Mouse (Mus musculus) MEL (cell line): Measurements from ENCODE around the gene Vwa5b2. TPM values are rescaled to one million over a fixed set of nuclear protein-coding genes. Genes with fewer than 3 reads are reported as not detected.

Experiments
- DNase-seq: peaks from one replicate; pipeline ENCODE4 v3.0.0; 2011; ENCODE audit warnings: low read depth, low spot score
- H3K27ac ChIP-seq: 2 replicates; pipeline ENCODE4 v1.5.1; 2012; ENCODE audit warnings: low read depth, mild to moderate bottlenecking, control low read depth, low read length, moderate library complexity; ENCODE audit not compliant: control insufficient read depth
- H3K27me3 ChIP-seq, 2 experiments: fragments of 150-350 bp in 1 of 2; sonication (generic) in 1 of 2; 2 replicates each; pipeline ENCODE4 v1.6.1; 2012; ENCODE audit warnings: low read length in 2 of 2, mild to moderate bottlenecking in 2 of 2, improper control_type of control experiment in 1 of 2, moderate library complexity in 1 of 2; ENCODE audit not compliant: insufficient read depth in 2 of 2, control insufficient read depth in 1 of 2
- H3K36me3 ChIP-seq, 2 experiments: 2 replicates each; pipeline ENCODE4 v1.6.1; 2012 to 2014; ENCODE audit warnings: low read length in 2 of 2, improper control_type of control experiment in 1 of 2, inconsistent platforms in 1 of 2, mild to moderate bottlenecking in 1 of 2; ENCODE audit not compliant: insufficient read depth in 2 of 2, control insufficient read depth in 1 of 2
- H3K4me1 ChIP-seq, 2 experiments: fragments of 150-350 bp in 1 of 2; sonication (generic) in 1 of 2; 2 replicates each; pipeline ENCODE4 v1.6.1; 2012; ENCODE audit warnings: low read length in 2 of 2, improper control_type of control experiment in 1 of 2, mild to moderate bottlenecking in 1 of 2; ENCODE audit not compliant: insufficient read depth in 2 of 2, control insufficient read depth in 1 of 2
- H3K4me3 ChIP-seq, 2 experiments: fragments of 150-350 bp in 1 of 2; sonication (generic) in 1 of 2; 2 replicates each; pipeline ENCODE4 v1.5.1; 2012; ENCODE audit warnings: low read depth in 2 of 2, low read length in 2 of 2, mild to moderate bottlenecking in 2 of 2, moderate library complexity in 2 of 2, control low read depth in 1 of 2, improper control_type of control experiment in 1 of 2; ENCODE audit not compliant: control insufficient read depth in 1 of 2, insufficient read depth in 1 of 2
- H3K79me2 ChIP-seq: 2 replicates; pipeline ENCODE4 v1.6.1; 2012; ENCODE audit warnings: mild to moderate bottlenecking, low read length, moderate library complexity; ENCODE audit not compliant: control insufficient read depth, poor library complexity, insufficient read depth
- H3K9ac ChIP-seq: 2 replicates; pipeline ENCODE4 v1.6.1; 2012; ENCODE audit warnings: low read depth, mild to moderate bottlenecking, control low read depth, low read length, moderate library complexity; ENCODE audit not compliant: control insufficient read depth, poor library complexity, severe bottlenecking
- H3K9me3 ChIP-seq: fragments of 150-350 bp; sonication (generic); replicated peaks from 2 replicates; pipeline ENCODE4 v1.6.1; 2012; ENCODE audit warnings: mild to moderate bottlenecking, low read length, improper control_type of control experiment, moderate library complexity; ENCODE audit not compliant: insufficient read depth
- BHLHE40 ChIP-seq: IDR thresholded peaks from 2 replicates; pipeline ENCODE4 v1.6.1; 2012; ENCODE audit warnings: low read depth, mild to moderate bottlenecking, inconsistent platforms, low read length, improper control_type of control experiment, borderline replicate concordance
- CHD1 ChIP-seq: IDR thresholded peaks from 2 replicates; pipeline ENCODE4 v1.6.1; 2012; ENCODE audit warnings: low read depth, mild to moderate bottlenecking, inconsistent platforms, low read length, improper control_type of control experiment
- CHD2 ChIP-seq: IDR thresholded peaks from 2 replicates; pipeline ENCODE4 v1.6.1; 2011; ENCODE audit warnings: low read length, improper control_type of control experiment
- E2F4 ChIP-seq: IDR thresholded peaks from 2 replicates; pipeline ENCODE4 v1.6.1; 2011; ENCODE audit warnings: low read depth, low read length, improper control_type of control experiment, borderline replicate concordance
- ELF1 ChIP-seq: IDR thresholded peaks from 2 replicates; pipeline ENCODE4 v1.6.1; 2014; ENCODE audit warnings: low read depth, mild to moderate bottlenecking, inconsistent platforms, low read length, improper control_type of control experiment, moderate library complexity
- ETS1 ChIP-seq: IDR thresholded peaks from 2 replicates; pipeline ENCODE4 v1.6.1; 2012; ENCODE audit warnings: low read depth, mild to moderate bottlenecking, inconsistent platforms, low read length, improper control_type of control experiment, moderate library complexity
- GABPA ChIP-seq: IDR thresholded peaks from 2 replicates; pipeline ENCODE4 v1.6.1; 2012; ENCODE audit warnings: low read depth, mild to moderate bottlenecking, inconsistent platforms, low read length, improper control_type of control experiment, moderate library complexity
- JUND ChIP-seq: IDR thresholded peaks from 2 replicates; pipeline ENCODE4 v1.6.1; 2011; ENCODE audit warnings: low read depth, mild to moderate bottlenecking, improper control_type of control experiment, low read length
- KAT2A ChIP-seq: conservative IDR thresholded peaks from 2 replicates; pipeline ENCODE4 v1.6.1; 2012; ENCODE audit warnings: low read depth, low read length, improper control_type of control experiment, inconsistent platforms
- MAX ChIP-seq: IDR thresholded peaks from 2 replicates; pipeline ENCODE4 v1.6.1; 2011; ENCODE audit warnings: low read length, improper control_type of control experiment
- MAZ ChIP-seq: IDR thresholded peaks from 2 replicates; pipeline ENCODE4 v1.6.1; 2012; ENCODE audit warnings: low read depth, mild to moderate bottlenecking, inconsistent platforms, low read length, improper control_type of control experiment
- MEF2A ChIP-seq: IDR thresholded peaks from 2 replicates; pipeline ENCODE4 v1.6.1; 2014; ENCODE audit warnings: low read depth, mild to moderate bottlenecking, inconsistent platforms, low read length, improper control_type of control experiment; ENCODE audit not compliant: poor library complexity, insufficient replicate concordance, severe bottlenecking; ENCODE audit errors: extremely low read depth
- MYB ChIP-seq: IDR thresholded peaks from 2 replicates; pipeline ENCODE4 v1.6.1; 2011; ENCODE audit warnings: mild to moderate bottlenecking, low read depth, low read length, improper control_type of control experiment
- MYC ChIP-seq: IDR thresholded peaks from 2 replicates; pipeline ENCODE4 v1.6.1; 2011; ENCODE audit warnings: low read depth, mild to moderate bottlenecking, low read length, improper control_type of control experiment, moderate library complexity
- NELFE ChIP-seq: IDR thresholded peaks from 2 replicates; pipeline ENCODE4 v1.6.1; 2011; ENCODE audit warnings: low read depth, low read length, improper control_type of control experiment
- POLR2A ChIP-seq, 2 experiments: IDR thresholded peaks; 2 replicates each; pipeline ENCODE4 v1.6.1; 2011 to 2012; ENCODE audit warnings: low read length in 2 of 2, mild to moderate bottlenecking in 2 of 2, control low read depth in 1 of 2, improper control_type of control experiment in 1 of 2, low read depth in 1 of 2, moderate library complexity in 1 of 2; ENCODE audit not compliant: control insufficient read depth in 1 of 2, insufficient read depth in 1 of 2, poor library complexity in 1 of 2
- POLR2AphosphoS5 ChIP-seq: IDR thresholded peaks from 2 replicates; pipeline ENCODE4 v1.6.1; 2012; ENCODE audit warnings: low read depth, borderline replicate concordance, mild to moderate bottlenecking, inconsistent platforms, low read length, moderate library complexity, mixed read lengths
- RAD21 ChIP-seq: IDR thresholded peaks from 2 replicates; pipeline ENCODE4 v1.6.1; 2011; ENCODE audit warnings: mild to moderate bottlenecking, low read depth, low read length, improper control_type of control experiment
- RCOR1 ChIP-seq: IDR thresholded peaks from 2 replicates; pipeline ENCODE4 v1.6.1; 2012; ENCODE audit warnings: low read depth, mild to moderate bottlenecking, inconsistent platforms, low read length, improper control_type of control experiment
- SIN3A ChIP-seq: IDR thresholded peaks from 2 replicates; pipeline ENCODE4 v1.6.1; 2012; ENCODE audit warnings: low read length, improper control_type of control experiment, inconsistent platforms
- SMC3 ChIP-seq: IDR thresholded peaks from 2 replicates; pipeline ENCODE4 v1.6.1; 2011; ENCODE audit warnings: low read depth, low read length, improper control_type of control experiment
- TAL1 ChIP-seq: IDR thresholded peaks from 2 replicates; pipeline ENCODE4 v1.6.1; 2012; ENCODE audit warnings: mild to moderate bottlenecking, inconsistent platforms, low read length, moderate library complexity, mixed read lengths
- TCF12 ChIP-seq: IDR thresholded peaks from 2 replicates; pipeline ENCODE4 v1.6.1; 2014; ENCODE audit warnings: low read depth, mild to moderate bottlenecking, inconsistent platforms, low read length, improper control_type of control experiment, moderate library complexity
- USF1 ChIP-seq: IDR thresholded peaks from 2 replicates; pipeline ENCODE4 v1.6.1; 2014; ENCODE audit warnings: low read depth, mild to moderate bottlenecking, inconsistent platforms, low read length, improper control_type of control experiment, moderate library complexity
- USF2 ChIP-seq, 2 experiments: IDR thresholded peaks; 2 replicates each; pipeline ENCODE4 v1.6.1; 2011 to 2012; ENCODE audit warnings: improper control_type of control experiment in 2 of 2, low read length in 2 of 2, borderline replicate concordance in 1 of 2, inconsistent platforms in 1 of 2, low read depth in 1 of 2, mild to moderate bottlenecking in 1 of 2; ENCODE audit not compliant: insufficient read depth in 1 of 2
- ZC3H11A ChIP-seq: IDR thresholded peaks from 2 replicates; pipeline ENCODE4 v1.6.1; 2012; ENCODE audit warnings: low read depth, mild to moderate bottlenecking, inconsistent platforms, low read length, improper control_type of control experiment
- ZKSCAN1 ChIP-seq: IDR thresholded peaks from 2 replicates; pipeline ENCODE4 v1.6.1; 2012; ENCODE audit warnings: low read depth, mild to moderate bottlenecking, inconsistent platforms, low read length, improper control_type of control experiment, moderate library complexity
- ZNF384 ChIP-seq: IDR thresholded peaks from 2 replicates; pipeline ENCODE4 v1.6.1; 2012; ENCODE audit warnings: low read depth, mild to moderate bottlenecking, inconsistent platforms, low read length, improper control_type of control experiment
- polyA plus RNA-seq, 2 experiments: library from polyadenylated mRNA; stranded (reverse) in 1 of 2; unstranded in 1 of 2; fragments of >175 nt in 1 of 2; fragments of >200 nt in 1 of 2; gene quantifications; 2 replicates each; pipeline versions ENCODE4 v1.2.1 to v1.2.4; 2012; ENCODE audit warnings: low replicate concordance in 2 of 2, low read depth in 1 of 2; ENCODE audit not compliant: insufficient read length in 2 of 2, insufficient read depth in 1 of 2, missing spikeins in 1 of 2
- total RNA-seq: library from RNA; depleted of rRNA; stranded (reverse); fragments of 300-350 nt; gene quantifications from 2 replicates; pipeline ENCODE4 v1.2.3, GENCODE M21; 2012

Vwa5b2 gene
- total and polyA plus RNA-seq, 3 experiments: 0.15 to 0.33 TPM; not detected in 1

DNA sequence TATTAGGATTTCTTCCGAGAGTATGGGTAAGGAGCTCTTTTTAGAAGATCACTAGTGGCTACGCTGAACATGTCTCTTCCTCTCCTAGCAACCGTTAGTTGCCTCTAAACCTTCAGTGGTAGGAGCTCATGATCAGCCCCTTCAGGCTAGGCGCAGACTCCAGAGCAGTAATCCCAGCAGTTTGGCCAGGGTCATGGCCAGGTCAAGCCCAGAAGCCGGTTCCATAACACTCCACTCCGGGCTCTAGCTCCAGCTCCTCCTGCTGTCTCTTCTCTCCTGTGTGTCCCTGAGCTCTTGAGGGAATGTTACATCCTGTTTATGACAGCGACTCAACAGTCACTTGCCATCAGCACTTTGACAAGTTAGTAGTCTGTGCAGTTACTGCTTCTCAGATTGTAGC lies 31.9 kb upstream of the Vwa5b2 start:
- Histone ChIP-seq H3K4me3 (no peak overlapping the region), H3K9me3 (no peaks in the 10 kb centered on the region), H3K27ac (no peak overlapping the region), H3K36me3 (peaks cover 0 to 21% of the 10 kb centered on the region in 2 experiments; a peak in 2 of 4 replicates), H3K4me1 (no peaks in the 10 kb centered on the region), H3K27me3 (no peaks in the 10 kb centered on the region), H3K79me2 (no peaks in the 10 kb centered on the region), H3K9ac (no peak overlapping the region)
- DNase-seq: no peak
- TF ChIP-seq MEF2A (no peak), CHD2 (no peak), USF2 (IDR thresholded peaks at IDR 0.05; ENCODE audit: borderline replicate concordance in 1 of 2, insufficient read depth in 1 of 2, low read depth in 1 of 2, low read length in 2 of 2) (no peak), SMC3 (no peak), E2F4 (no peak), POLR2A (IDR thresholded peaks at IDR 0.05; ENCODE audit: control insufficient read depth in 1 of 2, insufficient read depth in 1 of 2, low read depth in 1 of 2, low read length in 2 of 2, poor library complexity in 1 of 2) (no peak), ELF1 (no peak), RCOR1 (no peak), SIN3A (no peak), POLR2AphosphoS5 (no peak), MYB (no peak), ZNF384 (no peak), ETS1 (no peak), RAD21 (no peak), NELFE (no peak)

DNA sequence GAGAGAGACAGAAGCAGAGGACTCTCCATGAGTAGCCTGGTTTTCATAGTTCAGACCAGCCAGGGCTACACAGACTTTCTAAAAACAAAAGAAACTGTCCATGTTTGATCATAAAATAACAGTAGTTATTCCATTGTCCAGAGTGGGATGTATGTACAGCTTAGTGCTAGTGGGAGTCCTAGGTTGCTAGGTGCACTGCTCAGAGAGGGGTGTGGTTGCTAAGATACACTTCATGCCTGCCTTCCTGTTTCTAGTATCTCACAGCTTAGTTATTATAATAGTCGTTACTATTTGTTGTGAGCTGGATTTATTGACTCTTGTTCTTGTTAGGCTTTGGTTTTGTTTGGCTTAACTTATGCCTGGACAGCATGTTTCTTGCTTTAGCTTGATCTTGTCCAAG lies 24.2 kb upstream of the Vwa5b2 start:
- Histone ChIP-seq H3K9ac (no peak overlapping the region), H3K36me3 (peaks cover 2 to 4% of the 10 kb centered on the region in 2 experiments; a peak in 3 of 4 replicates), H3K4me3 (no peak overlapping the region), H3K4me1 (peaks cover 0 to 8% of the 10 kb centered on the region in 2 experiments; a peak in 2 of 4 replicates), H3K27ac (no peak overlapping the region), H3K27me3 (no peaks in the 10 kb centered on the region), H3K9me3 (no peaks in the 10 kb centered on the region), H3K79me2 (no peaks in the 10 kb centered on the region)
- no peak for TF ChIP-seq ETS1
- TF ChIP-seq POLR2AphosphoS5: no peak
- TF ChIP-seq BHLHE40: no peak
- TF ChIP-seq USF2 (IDR thresholded peaks at IDR 0.05; ENCODE audit: borderline replicate concordance in 1 of 2, insufficient read depth in 1 of 2, low read depth in 1 of 2, low read length in 2 of 2): no peak
- no peak for TF ChIP-seq CHD1
- TF ChIP-seq MYC: no peak
- TF ChIP-seq JUND: no peak
- no peak for TF ChIP-seq ZC3H11A
- no peak for TF ChIP-seq KAT2A
- TF ChIP-seq RAD21: no peak
- no peak for TF ChIP-seq TAL1
- TF ChIP-seq MAX: no peak
- TF ChIP-seq RCOR1: no peak
- no peak for TF ChIP-seq MYB
- no peak for TF ChIP-seq CHD2
- no peak for TF ChIP-seq USF1
- no peak for TF ChIP-seq ZKSCAN1
- no peak for TF ChIP-seq TCF12
- no peak for TF ChIP-seq MAZ
- no peak for TF ChIP-seq GABPA
- DNase-seq: peak; percentile 53
